Mouse (Mus musculus) gonadal fat pad, adult 2 months (tissue): ENCODE measurements around the gene Cela3a. TPM values are rescaled to one million over a fixed set of nuclear protein-coding genes. Genes with fewer than 3 reads are reported as not detected.

Source experiments
- DNase-seq: peaks from one replicate; pipeline ENCODE4 v3.0.0-alpha.2; 2012; ENCODE audit warnings: low read depth
- polyA plus RNA-seq: library from polyadenylated mRNA; depleted of rRNA; stranded (reverse); fragments of >200 nt; gene quantifications from 2 replicates; pipeline ENCODE4 v1.2.3, GENCODE M21; 2012; rRNA removed

Gene Cela3a
- polyA plus RNA-seq, 1 experiment: not detected

DNA sequence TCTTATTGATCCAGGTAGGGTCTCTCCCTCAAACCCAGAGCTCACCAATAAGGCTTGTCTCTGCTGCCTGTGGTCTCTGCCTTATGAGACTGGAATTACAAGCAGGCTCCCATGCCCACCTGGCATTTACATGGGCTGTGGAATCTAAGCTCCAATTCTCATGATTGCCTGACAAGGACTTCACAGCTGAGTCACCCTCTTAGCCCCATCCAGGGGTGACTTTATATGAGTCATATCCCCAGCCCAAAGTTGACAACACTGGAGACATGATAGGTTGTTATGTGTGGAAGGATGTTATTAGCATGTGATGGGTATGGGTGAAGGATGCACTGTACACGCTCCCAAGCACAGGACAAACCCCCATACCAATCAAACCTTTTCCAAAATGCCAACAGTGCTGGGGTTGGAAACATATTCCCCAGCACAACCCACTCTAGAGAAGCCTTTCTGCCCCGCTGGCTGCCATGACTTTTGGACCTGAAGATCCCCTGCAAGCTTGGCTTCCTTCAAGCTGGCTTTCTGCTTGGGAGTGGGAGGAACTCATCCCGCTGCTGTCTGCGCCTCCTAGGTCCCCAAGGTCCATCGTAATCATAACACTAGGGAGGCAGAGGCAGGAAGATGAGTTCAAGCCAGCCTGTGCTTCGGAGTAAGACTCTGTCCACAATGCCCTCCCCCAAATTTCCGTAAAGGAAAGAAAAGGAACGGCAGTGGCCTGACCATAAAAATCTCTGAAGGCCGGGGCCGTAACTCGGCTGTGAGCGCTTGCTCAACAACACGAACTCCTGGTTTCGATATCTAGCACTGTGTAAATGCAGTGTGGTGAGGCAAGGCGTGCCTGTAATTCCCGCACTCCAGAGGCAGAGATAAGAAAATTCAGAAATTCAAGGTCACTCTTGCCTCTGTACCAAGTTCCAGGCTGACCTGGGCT, 37.7 kb downstream of the Cela3a start:
- no peak for DNase-seq

DNA sequence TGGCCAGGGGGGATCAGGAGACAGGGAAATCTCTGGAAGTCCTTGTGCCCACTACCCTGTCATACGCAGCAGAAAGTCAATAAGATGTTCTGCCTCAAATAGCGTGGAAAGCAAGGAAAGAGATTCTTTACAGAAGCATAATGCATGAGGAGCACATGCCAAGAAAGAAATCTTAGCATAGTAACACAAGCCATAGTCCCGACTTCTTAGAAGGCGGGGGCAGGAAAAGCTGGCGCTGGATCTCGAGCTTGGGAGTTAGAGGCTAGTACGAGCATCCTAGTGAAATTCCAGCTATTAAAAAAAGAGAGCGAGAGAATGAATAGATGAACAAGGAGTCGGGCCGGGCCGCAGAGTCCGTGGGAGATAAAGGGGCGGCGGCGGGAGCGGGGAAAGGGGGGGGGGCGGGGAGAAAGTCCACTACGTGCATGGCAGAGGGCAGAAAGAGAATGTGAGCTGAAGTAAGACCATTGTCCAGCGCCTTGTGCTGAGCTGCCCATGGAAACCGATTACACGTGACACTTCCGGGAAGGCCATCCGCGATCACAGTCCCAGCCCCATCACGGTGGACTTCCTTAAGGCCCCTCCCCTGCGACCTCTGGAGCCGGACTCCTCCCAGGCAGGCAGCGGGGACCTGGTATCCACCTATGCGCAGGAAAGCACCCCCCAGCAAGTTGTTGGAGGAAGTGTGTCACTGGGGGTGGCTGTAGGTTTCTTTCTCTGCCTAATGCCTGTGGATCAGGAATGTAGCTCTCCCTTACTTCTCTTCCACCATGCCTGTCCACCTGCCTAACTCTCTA, 39.4 kb downstream of the Cela3a start:
- DNase-seq: no peak

DNA sequence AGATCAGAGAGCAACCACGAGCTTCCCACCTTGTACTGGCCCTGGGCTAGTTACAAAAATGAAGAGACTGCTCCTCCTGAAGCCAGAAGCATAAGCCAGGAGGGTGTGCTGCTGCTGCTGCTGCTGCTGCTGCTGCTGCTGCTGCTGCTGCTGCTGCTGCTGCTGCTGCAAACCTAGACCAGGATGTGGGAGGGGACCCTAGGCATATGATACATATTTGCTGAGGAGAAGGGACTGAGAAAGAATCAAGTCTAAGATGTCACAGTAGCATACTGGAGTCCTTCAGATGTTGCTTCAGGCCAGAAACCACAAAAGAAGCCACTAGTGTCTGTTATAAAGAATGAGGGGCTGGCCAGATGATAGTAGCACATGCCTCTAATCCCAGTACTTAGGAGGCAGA, 41.4 kb downstream of the Cela3a start:
- no peak for DNase-seq

DNA sequence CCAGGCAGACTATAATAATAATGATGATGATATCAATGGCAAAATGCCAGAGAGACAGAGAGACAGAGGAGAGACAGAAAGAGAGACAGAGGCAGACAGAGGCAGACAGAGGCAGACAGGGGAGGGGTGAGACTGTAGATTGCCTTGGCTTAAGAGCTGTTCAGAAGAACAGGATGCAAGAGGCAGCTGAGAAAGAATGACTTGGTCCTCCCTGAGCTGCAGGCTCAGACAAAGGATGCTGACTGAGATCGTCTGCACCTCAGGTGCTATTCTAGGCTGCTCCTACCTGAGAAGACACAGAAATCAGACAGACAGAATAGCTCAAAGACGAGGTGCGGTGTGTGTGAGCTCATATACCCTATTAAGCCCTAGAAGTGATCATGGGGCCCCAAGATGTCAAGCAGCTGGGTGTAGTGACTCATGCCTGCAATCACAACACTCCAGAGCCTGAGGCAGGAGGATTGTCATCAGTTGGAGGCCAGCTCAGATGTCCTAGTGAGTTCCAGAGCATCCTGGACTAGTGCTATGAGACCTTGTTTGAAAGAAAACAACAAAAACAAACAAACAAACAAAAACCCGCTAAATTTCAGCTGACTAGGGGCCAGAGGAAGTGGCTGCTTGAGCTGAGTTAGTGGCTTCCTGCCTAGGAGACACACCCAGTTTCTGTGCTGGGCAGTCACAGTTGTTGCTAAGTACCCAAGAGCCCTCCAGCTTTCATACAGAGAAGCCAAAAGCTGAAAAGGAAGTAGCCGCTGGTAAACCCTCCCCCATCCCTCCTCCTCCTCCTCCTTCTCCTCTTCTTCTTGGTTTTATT, 42.1 kb downstream of the Cela3a start:
- DNase-seq: no peak

DNA sequence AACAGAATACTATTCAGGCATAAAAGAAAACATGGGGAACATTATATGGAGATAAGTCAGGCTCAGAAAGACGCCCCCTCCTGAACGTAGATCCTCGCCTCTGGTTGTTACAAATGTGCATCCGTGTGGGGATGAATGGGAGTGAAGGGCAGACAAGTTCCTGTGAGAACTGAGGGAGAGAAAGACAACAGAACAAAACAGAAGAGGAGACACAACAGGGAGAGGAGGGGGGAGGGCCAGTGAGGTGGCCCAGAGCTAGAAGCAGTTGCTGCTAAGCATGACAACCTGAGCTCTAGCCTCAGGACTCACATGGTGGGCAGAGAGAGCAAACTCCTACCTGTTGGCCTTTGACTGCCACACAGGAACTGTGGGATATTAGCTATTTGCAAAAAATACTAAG, 43.5 kb downstream of the Cela3a start:
- no peak for DNase-seq

DNA sequence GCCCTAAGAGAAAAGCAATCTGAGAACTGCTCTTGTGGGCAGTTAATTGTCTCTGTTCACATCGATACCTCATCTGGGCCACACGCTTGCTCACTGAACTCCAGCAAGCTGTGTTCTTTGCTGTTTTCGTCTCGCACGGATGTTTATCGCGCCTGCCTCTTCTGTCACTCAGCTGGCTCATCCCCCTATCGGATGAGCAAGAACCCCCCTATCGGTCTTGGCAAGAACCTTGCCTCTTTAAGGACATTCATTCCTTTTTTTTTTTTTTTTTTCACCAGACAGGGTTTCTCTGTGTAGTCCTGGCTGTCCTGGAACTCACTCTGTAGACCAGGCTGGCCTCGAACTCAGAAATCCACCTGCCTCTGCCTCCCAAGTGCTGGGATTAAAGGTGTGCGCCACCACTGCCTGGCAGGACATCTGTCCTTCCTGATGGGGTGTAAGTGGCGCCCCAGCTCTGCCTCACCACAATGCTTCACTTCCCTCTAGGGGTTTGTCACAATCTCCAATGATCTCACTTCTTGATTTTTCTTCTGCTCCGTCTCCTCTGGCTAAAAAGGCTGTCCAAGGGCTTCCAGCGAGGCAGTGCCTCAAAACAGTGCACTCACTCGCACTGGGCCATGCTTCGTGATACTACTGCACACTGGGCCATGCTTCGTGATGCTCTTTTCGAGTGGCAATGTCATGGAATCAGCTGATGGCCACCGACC, 44.1 kb downstream of the Cela3a start:
- DNase-seq: no peak

DNA sequence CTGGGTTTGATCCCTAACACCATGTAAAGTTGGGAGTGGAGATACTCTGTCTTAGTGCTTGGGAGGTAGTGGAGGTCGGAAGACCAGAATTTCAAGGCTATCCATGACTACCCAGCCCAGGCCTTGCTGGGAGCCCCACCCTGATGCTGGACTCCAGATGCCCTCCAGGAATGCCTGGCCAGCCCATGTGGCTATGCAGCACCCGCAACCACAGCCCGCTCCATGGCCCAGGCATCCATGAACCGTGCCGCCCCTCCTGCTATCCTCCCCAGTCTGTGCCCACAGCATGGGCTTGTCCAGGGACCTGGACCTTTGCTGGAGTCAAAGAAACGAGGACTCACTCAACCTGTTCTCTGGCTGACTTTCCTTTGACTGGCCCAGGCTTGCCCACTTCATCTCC, 44.8 kb downstream of the Cela3a start:
- DNase-seq: no peak

DNA sequence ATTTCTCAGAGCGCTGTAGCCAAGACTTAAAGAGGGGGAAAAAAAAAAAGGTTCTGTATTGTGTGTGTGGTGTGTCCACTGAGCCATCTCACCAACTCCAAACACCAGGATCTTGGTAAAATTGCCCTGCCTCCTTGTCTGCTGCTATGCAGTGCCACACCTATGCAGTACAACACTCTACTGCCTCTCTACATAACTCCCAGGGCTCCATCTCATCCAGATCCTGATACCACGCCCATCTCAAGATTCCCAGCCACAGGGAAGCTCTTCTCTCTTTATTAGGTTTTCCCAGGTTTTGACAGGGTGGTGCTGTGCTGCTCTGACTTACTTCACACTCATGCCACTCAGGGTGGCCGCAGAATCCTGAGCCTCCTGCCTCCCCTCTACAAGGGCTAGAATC, 48.6 kb downstream of the Cela3a start:
- DNase-seq: no peak

DNA sequence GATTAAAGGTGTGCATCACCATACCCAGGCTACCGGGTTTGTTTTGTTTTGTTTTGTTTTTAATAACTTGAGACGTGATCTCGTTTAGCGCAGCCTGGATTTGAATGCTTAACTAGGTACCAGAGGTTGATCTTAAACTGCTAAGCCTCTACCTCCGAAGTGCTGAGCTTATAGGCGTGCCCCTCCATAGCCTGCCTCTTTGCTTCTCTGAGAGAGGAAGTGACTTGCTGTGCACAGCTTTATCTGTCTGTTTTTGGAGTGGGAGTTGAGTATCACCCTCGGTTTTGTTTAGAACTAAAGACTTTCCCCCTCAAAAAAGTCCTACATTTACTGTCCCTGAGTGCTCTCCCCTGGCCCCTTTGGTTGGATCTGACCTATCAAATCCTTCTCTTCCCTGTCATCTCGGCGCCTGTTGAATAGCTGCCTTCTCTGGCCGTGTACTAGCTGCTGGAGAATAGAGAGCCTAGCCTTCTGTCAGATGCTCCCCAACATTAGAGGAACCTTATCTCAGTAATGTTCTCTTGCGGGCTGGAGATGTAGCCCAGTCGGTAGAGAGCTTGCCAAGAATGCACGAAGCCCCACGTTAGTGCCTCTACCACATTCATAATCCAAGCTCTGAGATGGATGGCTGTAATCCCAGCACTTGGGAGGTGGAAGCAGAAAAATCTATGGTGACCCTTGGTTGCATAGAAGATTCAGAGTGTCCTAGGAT, 51.1 kb downstream of the Cela3a start:
- no peak for DNase-seq

DNA sequence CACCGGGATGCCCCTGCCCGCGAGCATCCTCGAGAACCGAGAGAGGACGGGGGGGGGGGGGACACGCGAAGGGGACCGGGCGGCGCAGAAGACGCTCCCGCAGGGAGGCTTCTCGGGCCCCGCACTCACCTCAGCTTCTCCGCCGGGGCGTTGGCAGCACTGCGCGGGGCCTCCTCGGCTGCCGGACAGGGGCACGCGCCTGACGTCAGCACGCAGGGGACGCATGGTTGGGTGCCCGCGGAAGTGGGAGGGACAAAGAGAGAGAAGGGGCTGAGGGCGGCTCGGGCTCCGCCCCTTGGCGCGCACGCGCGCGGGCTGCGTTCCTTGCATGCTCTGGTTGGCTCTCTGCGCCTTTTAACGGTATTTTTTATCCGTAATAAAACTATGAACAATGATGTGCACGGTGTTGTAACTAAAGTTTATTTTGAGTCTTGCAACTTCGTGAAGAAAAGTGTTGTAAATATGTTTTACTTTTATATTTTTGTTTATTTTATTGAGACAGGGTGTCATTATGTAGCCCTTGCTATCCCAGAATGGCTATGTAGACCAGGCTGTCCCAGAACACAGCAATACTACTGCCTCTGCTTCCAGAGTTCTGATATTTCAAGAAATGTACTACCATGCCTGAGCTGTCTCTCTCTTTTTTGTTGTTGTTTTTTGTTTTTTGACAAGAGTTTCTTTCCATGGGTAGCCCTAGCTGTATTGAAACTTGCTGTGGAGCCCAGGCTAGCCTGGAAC, 51.9 kb downstream of the Cela3a start, which contains the start of gene Cdc42:
TSS of gene Cdc42 (minus strand) at position 204 of the 738 bp plus-strand sequence.
- no peak for DNase-seq

DNA sequence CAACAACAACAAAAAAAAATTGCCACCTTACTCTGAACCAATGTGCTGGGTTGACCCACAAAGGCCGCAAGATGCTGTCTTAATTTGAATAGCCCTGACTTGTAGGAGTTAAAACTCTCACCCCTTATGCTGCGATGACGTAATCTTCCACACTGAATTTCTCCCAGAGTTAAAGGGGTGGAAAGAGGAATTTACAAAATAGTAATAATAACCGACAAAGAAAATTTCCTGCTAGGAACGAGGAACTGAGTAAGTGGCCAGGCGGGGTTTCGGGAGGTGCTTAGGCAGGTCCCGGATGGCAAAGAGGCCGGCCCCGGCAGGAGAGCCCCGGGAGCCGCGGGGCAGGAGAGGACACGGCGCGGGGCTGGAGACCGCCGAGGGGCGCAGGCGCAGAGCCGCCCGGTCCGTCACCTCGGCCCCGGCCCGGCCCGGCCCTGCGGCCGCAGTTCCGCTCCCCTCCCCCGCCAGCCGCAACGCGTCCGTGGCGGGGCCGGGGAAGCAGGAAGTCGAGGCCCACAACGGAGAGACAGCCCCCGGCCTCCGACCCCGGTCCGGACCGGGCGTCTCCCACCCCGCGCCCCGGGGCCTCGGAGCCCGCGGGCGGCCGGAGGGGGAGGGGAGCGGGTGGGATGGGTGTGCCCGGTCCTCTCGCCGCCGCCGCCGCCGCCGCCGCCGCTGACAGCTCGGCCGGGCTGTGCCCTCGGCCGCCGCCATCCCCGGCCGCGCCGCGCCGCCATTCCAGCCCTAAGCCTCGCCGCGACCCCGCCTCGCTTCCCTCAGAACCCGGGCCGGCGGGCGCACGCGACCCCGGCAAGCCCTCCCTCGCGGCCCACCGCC, 52.7 kb downstream of the Cela3a start:
- DNase-seq: no peak

Other genes with a start within 250 kb of the Cela3a start
- gene Wnt4, start 132.3 kb downstream of the Cela3a start, polyA plus RNA-seq: 5.5 and 5.7 TPM in 2 replicates
- 121 and 148 TPM in 2 replicates for gene Cdc42, start 52.1 kb downstream of the Cela3a start, polyA plus RNA-seq
- 0.60 and 7.9 TPM in 2 replicates for gene Cela3b, start 20.7 kb upstream of the Cela3a start, polyA plus RNA-seq
- gene 1700013G24Rik, start 43.5 kb upstream of the Cela3a start, polyA plus RNA-seq: 3.7 and 6.4 TPM in 2 replicates
- gene Hspg2, start 59.0 kb upstream of the Cela3a start, polyA plus RNA-seq: 49.9 and 64.1 TPM in 2 replicates
- 1.4 TPM in 1 of 2 replicates, not detected in the other for gene Ldlrad2, start 164.8 kb upstream of the Cela3a start, polyA plus RNA-seq
- gene Usp48, start 184.0 kb upstream of the Cela3a start, polyA plus RNA-seq: 68.5 and 70.7 TPM in 2 replicates